Mouse (Mus musculus) CH12.LX (cell line): Measurements from ENCODE around the gene Stx8. TPM values are rescaled to one million over a fixed set of nuclear protein-coding genes. Genes with fewer than 3 reads are reported as not detected.

Experiments used
- DNase-seq: peaks from one replicate; pipeline ENCODE4 v3.0.0-alpha.2; 2013; ENCODE audit errors: extremely low read depth
- H3K27ac ChIP-seq: 2 replicates; pipeline ENCODE4 v1.5.1; 2012; ENCODE audit warnings: low read depth, mild to moderate bottlenecking, control low read depth, moderate library complexity; ENCODE audit not compliant: insufficient read depth
- H3K27me3 ChIP-seq: replicated peaks from 2 replicates; pipeline ENCODE3; 2012; ENCODE audit warnings: inconsistent platforms
- H3K36me3 ChIP-seq, 2 experiments: replicated peaks in 1 of 2; 2 replicates each; pipeline versions ENCODE3 to v1.6.1; 2012; ENCODE audit warnings: inconsistent platforms in 1 of 2, low read length in 1 of 2, mild to moderate bottlenecking in 1 of 2, mixed read lengths in 1 of 2, moderate library complexity in 1 of 2; ENCODE audit not compliant: control insufficient read depth in 1 of 2, insufficient read depth in 1 of 2
- H3K4me1 ChIP-seq, 2 experiments: 2 replicates each; pipeline ENCODE4 v1.6.1; 2012; ENCODE audit warnings: inconsistent platforms in 1 of 2, moderate library complexity in 1 of 2; ENCODE audit not compliant: insufficient read depth in 2 of 2, control insufficient read depth in 1 of 2
- H3K4me2 ChIP-seq: 2 replicates; pipeline ENCODE4 v1.6.1; 2012; ENCODE audit warnings: low read depth, mild to moderate bottlenecking, control low read depth; ENCODE audit not compliant: poor library complexity, insufficient read depth, severe bottlenecking
- H3K4me3 ChIP-seq, 3 experiments: fragments of 150-350 bp in 1 of 3; sonication (generic) in 1 of 3; replicated peaks in 1 of 3; 2 replicates each; pipeline versions ENCODE3 to v1.5.1; 2011 to 2012; ENCODE audit warnings: low read depth in 2 of 3, low read length in 2 of 3, mild to moderate bottlenecking in 2 of 3, moderate library complexity in 2 of 3, control low read depth in 1 of 3, improper control_type of control experiment in 1 of 3, inconsistent platforms in 1 of 3, mixed read lengths in 1 of 3; ENCODE audit not compliant: poor library complexity in 1 of 3
- H3K79me2 ChIP-seq: replicated peaks from 2 replicates; pipeline ENCODE4 v1.6.1; 2012; ENCODE audit warnings: mild to moderate bottlenecking, moderate library complexity; ENCODE audit not compliant: control insufficient read depth, poor library complexity, insufficient read depth, severe bottlenecking; ENCODE audit errors: extremely low read depth
- H3K9ac ChIP-seq: 2 replicates; pipeline ENCODE4 v1.6.1; 2012; ENCODE audit warnings: low read depth, mild to moderate bottlenecking, control low read depth, moderate library complexity; ENCODE audit not compliant: insufficient read depth
- H3K9me3 ChIP-seq: replicated peaks from 2 replicates; pipeline ENCODE3; 2012; ENCODE audit warnings: low read length, inconsistent platforms, mixed read lengths
- BHLHE40 ChIP-seq: IDR thresholded peaks from 2 replicates; pipeline ENCODE4 v1.6.1; 2011; ENCODE audit warnings: mild to moderate bottlenecking, low read depth, low read length, improper control_type of control experiment
- CHD1 ChIP-seq: IDR thresholded peaks from 2 replicates; pipeline ENCODE4 v1.6.1; 2012; ENCODE audit warnings: low read depth, low read length, improper control_type of control experiment, inconsistent platforms
- CHD2 ChIP-seq: IDR thresholded peaks from 2 replicates; pipeline ENCODE4 v1.6.1; 2011; ENCODE audit warnings: low read length, improper control_type of control experiment
- CTCF ChIP-seq, 2 experiments: IDR thresholded peaks in 1 of 2; conservative IDR thresholded peaks in 1 of 2; 2 replicates each; pipeline ENCODE4 v1.5.1; 2011 to 2012; ENCODE audit warnings: low read depth in 2 of 2, low read length in 2 of 2, improper control_type of control experiment in 1 of 2, inconsistent platforms in 1 of 2, mild to moderate bottlenecking in 1 of 2, moderate library complexity in 1 of 2
- E2F4 ChIP-seq: IDR thresholded peaks from 2 replicates; pipeline ENCODE4 v1.6.1; 2011; ENCODE audit warnings: low read depth, low read length, improper control_type of control experiment; ENCODE audit not compliant: insufficient replicate concordance
- ELF1 ChIP-seq: IDR thresholded peaks from 2 replicates; pipeline ENCODE4 v1.6.1; 2014; ENCODE audit warnings: low read depth, mild to moderate bottlenecking, inconsistent platforms, low read length, improper control_type of control experiment
- EP300 ChIP-seq: IDR thresholded peaks from 2 replicates; pipeline ENCODE4 v1.6.1; 2011; ENCODE audit warnings: low read length, improper control_type of control experiment
- ETS1 ChIP-seq: conservative IDR thresholded peaks from 2 replicates; pipeline ENCODE4 v1.6.1; 2012; ENCODE audit warnings: low read depth, mild to moderate bottlenecking, inconsistent platforms, low read length, improper control_type of control experiment, moderate library complexity
- IRF4 ChIP-seq: IDR thresholded peaks from 2 replicates; pipeline ENCODE4 v1.6.1; 2014; ENCODE audit warnings: low read depth, mild to moderate bottlenecking, inconsistent platforms, low read length, improper control_type of control experiment
- MAFK ChIP-seq: IDR thresholded peaks from 2 replicates; pipeline ENCODE4 v1.6.1; 2011; ENCODE audit warnings: low read length, improper control_type of control experiment; ENCODE audit not compliant: insufficient replicate concordance
- MAX ChIP-seq: IDR thresholded peaks from 2 replicates; pipeline ENCODE4 v1.6.1; 2011; ENCODE audit warnings: low read length, improper control_type of control experiment
- MAZ ChIP-seq: IDR thresholded peaks from 2 replicates; pipeline ENCODE4 v1.6.1; 2012; ENCODE audit warnings: low read depth, mild to moderate bottlenecking, inconsistent platforms, low read length, improper control_type of control experiment, moderate library complexity
- MEF2A ChIP-seq: IDR thresholded peaks from 2 replicates; pipeline ENCODE4 v1.6.1; 2014; ENCODE audit warnings: low read depth, mild to moderate bottlenecking, inconsistent platforms, low read length, improper control_type of control experiment, borderline replicate concordance
- MYC ChIP-seq: IDR thresholded peaks from 2 replicates; pipeline ENCODE4 v1.6.1; 2011; ENCODE audit warnings: low read depth, mild to moderate bottlenecking, improper control_type of control experiment, low read length
- NRF1 ChIP-seq: IDR thresholded peaks from 2 replicates; pipeline ENCODE4 v1.6.1; 2014; ENCODE audit warnings: low read depth, mild to moderate bottlenecking, inconsistent platforms, low read length, improper control_type of control experiment, moderate library complexity
- POLR2A ChIP-seq: IDR thresholded peaks from 2 replicates; pipeline ENCODE4 v1.6.1; 2011; ENCODE audit warnings: low read depth, mild to moderate bottlenecking, improper control_type of control experiment, low read length
- POLR2AphosphoS2 ChIP-seq: IDR thresholded peaks from 2 replicates; pipeline ENCODE4 v1.6.1; 2011; ENCODE audit warnings: low read depth, low read length, improper control_type of control experiment
- RAD21 ChIP-seq: IDR thresholded peaks from 2 replicates; pipeline ENCODE4 v1.6.1; 2011; ENCODE audit warnings: low read depth, mild to moderate bottlenecking, low read length, improper control_type of control experiment, moderate library complexity
- RCOR1 ChIP-seq: conservative IDR thresholded peaks from 2 replicates; pipeline ENCODE4 v1.6.1; 2012; ENCODE audit warnings: low read depth, mild to moderate bottlenecking, inconsistent platforms, low read length, improper control_type of control experiment
- SIN3A ChIP-seq: IDR thresholded peaks from 2 replicates; pipeline ENCODE4 v1.6.1; 2012; ENCODE audit warnings: low read length, improper control_type of control experiment, inconsistent platforms
- SMC3 ChIP-seq: IDR thresholded peaks from 2 replicates; pipeline ENCODE4 v1.6.1; 2011; ENCODE audit warnings: low read depth, low read length, improper control_type of control experiment
- UBTF ChIP-seq: IDR thresholded peaks from 2 replicates; pipeline ENCODE4 v1.6.1; 2012; ENCODE audit warnings: low read depth, mild to moderate bottlenecking, inconsistent platforms, low read length, improper control_type of control experiment, moderate library complexity
- USF1 ChIP-seq: IDR thresholded peaks from 2 replicates; pipeline ENCODE4 v1.6.1; 2014; ENCODE audit warnings: low read depth, mild to moderate bottlenecking, inconsistent platforms, low read length, improper control_type of control experiment
- USF2 ChIP-seq: conservative IDR thresholded peaks from 2 replicates; pipeline ENCODE4 v1.6.1; 2011; ENCODE audit warnings: low read depth, low read length, improper control_type of control experiment
- ZKSCAN1 ChIP-seq: IDR thresholded peaks from 2 replicates; pipeline ENCODE4 v1.6.1; 2012; ENCODE audit warnings: low read depth, inconsistent platforms, low read length, improper control_type of control experiment, borderline replicate concordance
- ZMIZ1 ChIP-seq: IDR thresholded peaks from 2 replicates; pipeline ENCODE4 v1.6.1; 2012; ENCODE audit warnings: low read depth, mild to moderate bottlenecking, inconsistent platforms, low read length, improper control_type of control experiment
- ZNF384 ChIP-seq: IDR thresholded peaks from 2 replicates; pipeline ENCODE4 v1.6.1; 2012; ENCODE audit warnings: low read depth, low read length, improper control_type of control experiment, inconsistent platforms
- dilution Hi-C: fragments of 300-500 bp; cut with MboI; formaldehyde crosslinking; loops from 2 replicates; pipeline ENCODE4 v1.14.3; 2020; ENCODE audit warnings: low sequenced_read_pairs; ENCODE audit not compliant: extremely low pct_unique_long_range_greater_than_20kb, extremely low pct_ligation_motif_present
- in situ Hi-C: fragments of 300-500 bp; cut with MboI; formaldehyde crosslinking; loops from 3 replicates; pipeline ENCODE4 v1.14.3; 2019; ENCODE audit warnings: low sequenced_read_pairs, low pct_ligation_motif_present, low pct_unique_long_range_greater_than_20kb, mixed read lengths
- polyA plus RNA-seq: library from polyadenylated mRNA; unstranded; fragments of >175 nt; gene quantifications from 2 replicates; pipeline ENCODE4 v1.2.1, GENCODE M21; 2012; ENCODE audit warnings: low read depth; ENCODE audit not compliant: insufficient read length
- total RNA-seq, 2 experiments: library from RNA; depleted of rRNA; stranded (reverse); fragments of 300-350 nt in 1 of 2; fragments of >200 nt in 1 of 2; gene quantifications; 2 replicates each; pipeline ENCODE4 v1.2.3; 2012 to 2014

The Stx8 gene
- total and polyA plus RNA-seq, 3 experiments: 31.8 to 57.9 (median 35.2) TPM

DNA sequence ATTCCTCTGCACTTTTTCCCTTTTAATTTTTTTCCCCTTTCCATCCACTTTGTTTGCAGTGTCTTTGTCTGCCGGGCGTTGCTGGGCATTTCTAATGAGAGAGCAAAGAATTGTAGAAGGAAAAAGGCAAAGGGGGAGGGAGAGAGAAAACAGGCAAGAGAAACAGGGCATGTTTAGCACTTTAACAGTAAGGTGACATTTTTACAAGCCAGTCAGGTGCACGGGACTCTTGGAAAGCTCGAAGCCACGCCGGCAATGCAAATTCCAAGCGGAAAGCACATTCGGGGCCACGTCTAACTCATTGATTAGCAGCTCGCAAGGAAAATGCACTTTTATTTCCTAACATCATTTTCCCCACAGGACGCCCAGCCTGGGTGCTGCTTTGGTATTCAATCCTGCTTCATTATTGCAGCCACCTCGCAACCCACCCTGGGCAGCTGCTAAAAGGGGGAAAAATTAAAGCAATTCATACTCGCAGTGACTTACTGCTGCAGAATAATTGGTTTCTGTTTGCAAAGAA, 179.1 kb downstream of the Stx8 start:
- H3K4me3 ChIP-seq: no peak overlapping the region
- dilution Hi-C loops: no loop called here
- peaks cover 12 to 63% of the 10 kb centered on the region in 2 experiments for H3K4me1 ChIP-seq
- no peaks in the 10 kb centered on the region for H3K27me3 ChIP-seq
- in situ Hi-C loops: no loop called here
- no peak for DNase-seq
- TF ChIP-seq SIN3A (no peak), MAX (no peak), ZNF384 (no peak), EP300 (no peak), ZMIZ1 (no peak), RAD21 (no peak), CHD1 (no peak), BHLHE40 (no peak), CHD2 (no peak), POLR2A (no peak), NRF1 (no peak), SMC3 (no peak), MYC (no peak), ELF1 (no peak), E2F4 (no peak), USF1 (no peak), USF2 (no peak)
- H3K36me3 ChIP-seq: peaks cover 0 to 16% of the 10 kb centered on the region in 2 experiments
- H3K9ac ChIP-seq: no peak overlapping the region
- no peaks in the 10 kb centered on the region for H3K9me3 ChIP-seq
- no peak overlapping the region for H3K27ac ChIP-seq
- no peak overlapping the region for H3K4me2 ChIP-seq
- H3K79me2 ChIP-seq: no peaks in the 10 kb centered on the region

DNA sequence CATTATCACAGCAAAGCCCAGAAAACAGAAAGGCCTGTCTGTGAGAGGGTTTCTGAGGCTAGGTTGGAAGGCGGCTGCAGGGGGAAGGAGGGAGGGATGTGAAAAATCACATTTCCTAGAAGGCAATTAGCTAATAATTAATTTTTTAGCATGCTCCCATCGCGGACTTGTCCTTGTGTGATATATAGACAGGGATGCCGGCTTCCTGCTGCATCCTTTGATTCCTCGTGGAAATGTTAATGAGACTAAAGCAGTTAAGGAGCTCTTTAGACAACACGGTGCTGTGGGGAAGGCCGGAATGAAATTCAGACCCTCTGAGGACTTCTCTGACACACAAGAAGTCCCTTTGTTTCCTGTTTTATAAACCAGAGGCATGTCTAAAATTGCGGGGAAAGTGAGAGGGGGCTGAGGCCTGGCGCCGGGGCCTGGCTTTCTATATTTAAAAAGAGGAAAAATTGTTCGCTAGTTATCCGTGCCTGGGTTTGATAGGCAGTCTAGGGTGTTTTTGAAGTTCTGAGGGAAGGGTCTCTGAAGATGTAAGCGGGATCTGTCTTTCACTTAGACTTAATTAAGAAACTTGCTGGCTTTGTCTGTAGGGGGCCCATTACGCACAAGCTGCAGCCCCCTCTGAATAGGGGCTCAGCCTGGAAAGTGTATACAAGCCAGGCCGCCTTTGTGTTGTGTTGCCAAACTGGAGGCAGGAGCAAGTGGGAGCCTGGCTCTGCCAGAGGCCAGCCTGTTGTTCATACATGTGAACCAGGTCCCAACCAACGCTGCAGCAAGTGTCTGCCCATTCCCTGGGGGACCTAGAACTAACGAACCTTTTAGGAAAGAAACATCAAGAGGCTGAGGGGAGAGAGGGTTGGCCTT, 179.8 kb downstream of the Stx8 start:
- in situ Hi-C loops (no loop called here), dilution Hi-C loops (no loop called here)
- no peak overlapping the region for H3K4me2 ChIP-seq
- no peak overlapping the region for H3K4me3 ChIP-seq
- H3K27ac ChIP-seq: no peak overlapping the region
- H3K9ac ChIP-seq: no peak overlapping the region
- H3K4me1 ChIP-seq: peaks cover 13 to 70% of the 10 kb centered on the region in 2 experiments
- peaks cover 0 to 16% of the 10 kb centered on the region in 2 experiments for H3K36me3 ChIP-seq
- H3K27me3 ChIP-seq: no peaks in the 10 kb centered on the region
- no peaks in the 10 kb centered on the region for H3K79me2 ChIP-seq
- no peak for DNase-seq
- no peaks in the 10 kb centered on the region for H3K9me3 ChIP-seq
- no peak for TF ChIP-seq SMC3
- no peak for TF ChIP-seq IRF4
- TF ChIP-seq USF2: no peak
- TF ChIP-seq MEF2A: no peak
- no peak for TF ChIP-seq CTCF (conservative IDR thresholded peaks at IDR 0.05 in 1 of 2, IDR thresholded peaks at IDR 0.05 in 1 of 2; ENCODE audit: low read depth in 2 of 2, low read length in 2 of 2)
- no peak for TF ChIP-seq MAFK
- TF ChIP-seq RAD21: no peak
- no peak for TF ChIP-seq ELF1
- no peak for TF ChIP-seq ETS1
- no peak for TF ChIP-seq MAZ
- no peak for TF ChIP-seq ZNF384
- TF ChIP-seq RCOR1: no peak
- no peak for TF ChIP-seq ZMIZ1
- TF ChIP-seq UBTF: no peak
- no peak for TF ChIP-seq CHD2
- no peak for TF ChIP-seq NRF1
- TF ChIP-seq ZKSCAN1: no peak
- TF ChIP-seq POLR2AphosphoS2: no peak
